Mouse (Mus musculus) CH12.LX (cell line): Measurements from ENCODE around the gene Itsn1. TPM values are rescaled to one million over a fixed set of nuclear protein-coding genes. Genes with fewer than 3 reads are reported as not detected.

ENCODE experiments used
- DNase-seq: peaks from one replicate; pipeline ENCODE4 v3.0.0-alpha.2; 2013; ENCODE audit errors: extremely low read depth
- H3K27ac ChIP-seq: 2 replicates; pipeline ENCODE4 v1.5.1; 2012; ENCODE audit warnings: low read depth, mild to moderate bottlenecking, control low read depth, moderate library complexity; ENCODE audit not compliant: insufficient read depth
- H3K27me3 ChIP-seq: replicated peaks from 2 replicates; pipeline ENCODE3; 2012; ENCODE audit warnings: inconsistent platforms
- H3K36me3 ChIP-seq, 2 experiments: replicated peaks in 1 of 2; 2 replicates each; pipeline versions ENCODE3 to v1.6.1; 2012; ENCODE audit warnings: inconsistent platforms in 1 of 2, low read length in 1 of 2, mild to moderate bottlenecking in 1 of 2, mixed read lengths in 1 of 2, moderate library complexity in 1 of 2; ENCODE audit not compliant: control insufficient read depth in 1 of 2, insufficient read depth in 1 of 2
- H3K4me1 ChIP-seq, 2 experiments: 2 replicates each; pipeline ENCODE4 v1.6.1; 2012; ENCODE audit warnings: inconsistent platforms in 1 of 2, moderate library complexity in 1 of 2; ENCODE audit not compliant: insufficient read depth in 2 of 2, control insufficient read depth in 1 of 2
- H3K4me2 ChIP-seq: 2 replicates; pipeline ENCODE4 v1.6.1; 2012; ENCODE audit warnings: low read depth, mild to moderate bottlenecking, control low read depth; ENCODE audit not compliant: poor library complexity, insufficient read depth, severe bottlenecking
- H3K4me3 ChIP-seq, 3 experiments: fragments of 150-350 bp in 1 of 3; sonication (generic) in 1 of 3; replicated peaks in 1 of 3; 2 replicates each; pipeline versions ENCODE3 to v1.5.1; 2011 to 2012; ENCODE audit warnings: low read depth in 2 of 3, low read length in 2 of 3, mild to moderate bottlenecking in 2 of 3, moderate library complexity in 2 of 3, control low read depth in 1 of 3, improper control_type of control experiment in 1 of 3, inconsistent platforms in 1 of 3, mixed read lengths in 1 of 3; ENCODE audit not compliant: poor library complexity in 1 of 3
- H3K79me2 ChIP-seq: replicated peaks from 2 replicates; pipeline ENCODE4 v1.6.1; 2012; ENCODE audit warnings: mild to moderate bottlenecking, moderate library complexity; ENCODE audit not compliant: control insufficient read depth, poor library complexity, insufficient read depth, severe bottlenecking; ENCODE audit errors: extremely low read depth
- H3K9ac ChIP-seq: 2 replicates; pipeline ENCODE4 v1.6.1; 2012; ENCODE audit warnings: low read depth, mild to moderate bottlenecking, control low read depth, moderate library complexity; ENCODE audit not compliant: insufficient read depth
- H3K9me3 ChIP-seq: replicated peaks from 2 replicates; pipeline ENCODE3; 2012; ENCODE audit warnings: low read length, inconsistent platforms, mixed read lengths
- BHLHE40 ChIP-seq: IDR thresholded peaks from 2 replicates; pipeline ENCODE4 v1.6.1; 2011; ENCODE audit warnings: mild to moderate bottlenecking, low read depth, low read length, improper control_type of control experiment
- CHD1 ChIP-seq: IDR thresholded peaks from 2 replicates; pipeline ENCODE4 v1.6.1; 2012; ENCODE audit warnings: low read depth, low read length, improper control_type of control experiment, inconsistent platforms
- CHD2 ChIP-seq: IDR thresholded peaks from 2 replicates; pipeline ENCODE4 v1.6.1; 2011; ENCODE audit warnings: low read length, improper control_type of control experiment
- CTCF ChIP-seq, 2 experiments: IDR thresholded peaks in 1 of 2; conservative IDR thresholded peaks in 1 of 2; 2 replicates each; pipeline ENCODE4 v1.5.1; 2011 to 2012; ENCODE audit warnings: low read depth in 2 of 2, low read length in 2 of 2, improper control_type of control experiment in 1 of 2, inconsistent platforms in 1 of 2, mild to moderate bottlenecking in 1 of 2, moderate library complexity in 1 of 2
- E2F4 ChIP-seq: IDR thresholded peaks from 2 replicates; pipeline ENCODE4 v1.6.1; 2011; ENCODE audit warnings: low read depth, low read length, improper control_type of control experiment; ENCODE audit not compliant: insufficient replicate concordance
- ELF1 ChIP-seq: IDR thresholded peaks from 2 replicates; pipeline ENCODE4 v1.6.1; 2014; ENCODE audit warnings: low read depth, mild to moderate bottlenecking, inconsistent platforms, low read length, improper control_type of control experiment
- EP300 ChIP-seq: IDR thresholded peaks from 2 replicates; pipeline ENCODE4 v1.6.1; 2011; ENCODE audit warnings: low read length, improper control_type of control experiment
- ETS1 ChIP-seq: conservative IDR thresholded peaks from 2 replicates; pipeline ENCODE4 v1.6.1; 2012; ENCODE audit warnings: low read depth, mild to moderate bottlenecking, inconsistent platforms, low read length, improper control_type of control experiment, moderate library complexity
- GABPA ChIP-seq: IDR thresholded peaks from 2 replicates; pipeline ENCODE4 v1.6.1; 2012; ENCODE audit warnings: low read depth, low read length, improper control_type of control experiment, inconsistent platforms; ENCODE audit not compliant: insufficient replicate concordance
- HCFC1 ChIP-seq: IDR thresholded peaks from 2 replicates; pipeline ENCODE4 v1.6.1; 2012; ENCODE audit warnings: low read depth, mild to moderate bottlenecking, inconsistent platforms, low read length, improper control_type of control experiment
- IRF4 ChIP-seq: IDR thresholded peaks from 2 replicates; pipeline ENCODE4 v1.6.1; 2014; ENCODE audit warnings: low read depth, mild to moderate bottlenecking, inconsistent platforms, low read length, improper control_type of control experiment
- JUN ChIP-seq: IDR thresholded peaks from 2 replicates; pipeline ENCODE4 v1.6.1; 2011; ENCODE audit warnings: low read depth, mild to moderate bottlenecking, low read length, improper control_type of control experiment, moderate library complexity; ENCODE audit not compliant: insufficient read depth
- JUND ChIP-seq: conservative IDR thresholded peaks from 2 replicates; pipeline ENCODE4 v1.6.1; 2011; ENCODE audit warnings: low read depth, low read length, improper control_type of control experiment
- KAT2A ChIP-seq: IDR thresholded peaks from 2 replicates; pipeline ENCODE4 v1.6.1; 2012; ENCODE audit warnings: low read length, improper control_type of control experiment, inconsistent platforms; ENCODE audit not compliant: insufficient replicate concordance
- MAFK ChIP-seq: IDR thresholded peaks from 2 replicates; pipeline ENCODE4 v1.6.1; 2011; ENCODE audit warnings: low read length, improper control_type of control experiment; ENCODE audit not compliant: insufficient replicate concordance
- MAX ChIP-seq: IDR thresholded peaks from 2 replicates; pipeline ENCODE4 v1.6.1; 2011; ENCODE audit warnings: low read length, improper control_type of control experiment
- MAZ ChIP-seq: IDR thresholded peaks from 2 replicates; pipeline ENCODE4 v1.6.1; 2012; ENCODE audit warnings: low read depth, mild to moderate bottlenecking, inconsistent platforms, low read length, improper control_type of control experiment, moderate library complexity
- MEF2A ChIP-seq: IDR thresholded peaks from 2 replicates; pipeline ENCODE4 v1.6.1; 2014; ENCODE audit warnings: low read depth, mild to moderate bottlenecking, inconsistent platforms, low read length, improper control_type of control experiment, borderline replicate concordance
- MXI1 ChIP-seq: IDR thresholded peaks from 2 replicates; pipeline ENCODE4 v1.6.1; 2011; ENCODE audit warnings: mild to moderate bottlenecking, low read depth, low read length, improper control_type of control experiment
- MYC ChIP-seq: IDR thresholded peaks from 2 replicates; pipeline ENCODE4 v1.6.1; 2011; ENCODE audit warnings: low read depth, mild to moderate bottlenecking, improper control_type of control experiment, low read length
- NELFE ChIP-seq: IDR thresholded peaks from 2 replicates; pipeline ENCODE4 v1.6.1; 2011; ENCODE audit warnings: low read depth, low read length, improper control_type of control experiment
- NRF1 ChIP-seq: IDR thresholded peaks from 2 replicates; pipeline ENCODE4 v1.6.1; 2014; ENCODE audit warnings: low read depth, mild to moderate bottlenecking, inconsistent platforms, low read length, improper control_type of control experiment, moderate library complexity
- PAX5 ChIP-seq: IDR thresholded peaks from 2 replicates; pipeline ENCODE4 v1.6.1; 2012; ENCODE audit warnings: low read length, inconsistent platforms, mixed read lengths
- POLR2A ChIP-seq: IDR thresholded peaks from 2 replicates; pipeline ENCODE4 v1.6.1; 2011; ENCODE audit warnings: low read depth, mild to moderate bottlenecking, improper control_type of control experiment, low read length
- POLR2AphosphoS2 ChIP-seq: IDR thresholded peaks from 2 replicates; pipeline ENCODE4 v1.6.1; 2011; ENCODE audit warnings: low read depth, low read length, improper control_type of control experiment
- RAD21 ChIP-seq: IDR thresholded peaks from 2 replicates; pipeline ENCODE4 v1.6.1; 2011; ENCODE audit warnings: low read depth, mild to moderate bottlenecking, low read length, improper control_type of control experiment, moderate library complexity
- RCOR1 ChIP-seq: conservative IDR thresholded peaks from 2 replicates; pipeline ENCODE4 v1.6.1; 2012; ENCODE audit warnings: low read depth, mild to moderate bottlenecking, inconsistent platforms, low read length, improper control_type of control experiment
- SIN3A ChIP-seq: IDR thresholded peaks from 2 replicates; pipeline ENCODE4 v1.6.1; 2012; ENCODE audit warnings: low read length, improper control_type of control experiment, inconsistent platforms
- SMC3 ChIP-seq: IDR thresholded peaks from 2 replicates; pipeline ENCODE4 v1.6.1; 2011; ENCODE audit warnings: low read depth, low read length, improper control_type of control experiment
- TBP ChIP-seq: conservative IDR thresholded peaks from 2 replicates; pipeline ENCODE4 v1.6.1; 2011; ENCODE audit warnings: low read depth, low read length, improper control_type of control experiment
- TCF12 ChIP-seq: IDR thresholded peaks from 2 replicates; pipeline ENCODE4 v1.6.1; 2014; ENCODE audit warnings: low read depth, mild to moderate bottlenecking, inconsistent platforms, low read length, improper control_type of control experiment
- UBTF ChIP-seq: IDR thresholded peaks from 2 replicates; pipeline ENCODE4 v1.6.1; 2012; ENCODE audit warnings: low read depth, mild to moderate bottlenecking, inconsistent platforms, low read length, improper control_type of control experiment, moderate library complexity
- USF1 ChIP-seq: IDR thresholded peaks from 2 replicates; pipeline ENCODE4 v1.6.1; 2014; ENCODE audit warnings: low read depth, mild to moderate bottlenecking, inconsistent platforms, low read length, improper control_type of control experiment
- USF2 ChIP-seq: conservative IDR thresholded peaks from 2 replicates; pipeline ENCODE4 v1.6.1; 2011; ENCODE audit warnings: low read depth, low read length, improper control_type of control experiment
- ZC3H11A ChIP-seq: IDR thresholded peaks from 2 replicates; pipeline ENCODE4 v1.6.1; 2012; ENCODE audit warnings: low read depth, mild to moderate bottlenecking, inconsistent platforms, low read length, improper control_type of control experiment
- ZKSCAN1 ChIP-seq: IDR thresholded peaks from 2 replicates; pipeline ENCODE4 v1.6.1; 2012; ENCODE audit warnings: low read depth, inconsistent platforms, low read length, improper control_type of control experiment, borderline replicate concordance
- ZMIZ1 ChIP-seq: IDR thresholded peaks from 2 replicates; pipeline ENCODE4 v1.6.1; 2012; ENCODE audit warnings: low read depth, mild to moderate bottlenecking, inconsistent platforms, low read length, improper control_type of control experiment
- ZNF384 ChIP-seq: IDR thresholded peaks from 2 replicates; pipeline ENCODE4 v1.6.1; 2012; ENCODE audit warnings: low read depth, low read length, improper control_type of control experiment, inconsistent platforms
- dilution Hi-C: fragments of 300-500 bp; cut with MboI; formaldehyde crosslinking; loops from 2 replicates; pipeline ENCODE4 v1.14.3; 2020; ENCODE audit warnings: low sequenced_read_pairs; ENCODE audit not compliant: extremely low pct_unique_long_range_greater_than_20kb, extremely low pct_ligation_motif_present
- in situ Hi-C: fragments of 300-500 bp; cut with MboI; formaldehyde crosslinking; loops from 3 replicates; pipeline ENCODE4 v1.14.3; 2019; ENCODE audit warnings: low sequenced_read_pairs, low pct_ligation_motif_present, low pct_unique_long_range_greater_than_20kb, mixed read lengths
- polyA plus RNA-seq: library from polyadenylated mRNA; unstranded; fragments of >175 nt; gene quantifications from 2 replicates; pipeline ENCODE4 v1.2.1, GENCODE M21; 2012; ENCODE audit warnings: low read depth; ENCODE audit not compliant: insufficient read length
- total RNA-seq, 2 experiments: library from RNA; depleted of rRNA; stranded (reverse); fragments of 300-350 nt in 1 of 2; fragments of >200 nt in 1 of 2; gene quantifications; 2 replicates each; pipeline ENCODE4 v1.2.3; 2012 to 2014

Itsn1 gene
- total and polyA plus RNA-seq, 3 experiments = 32.5 to 54.5 (median 46.3) TPM

- Histone ChIP-seq H3K79me2 (no peaks in the 10 kb centered on the region), H3K36me3 (no peaks in the 10 kb centered on the region), H3K9me3 (peaks cover 9% of the 10 kb centered on the region), H3K4me3 (no peak overlapping the region), H3K27me3 (no peaks in the 10 kb centered on the region), H3K27ac (no peak overlapping the region), H3K4me2 (no peak overlapping the region), H3K4me1 (peaks cover 5 to 16% of the 10 kb centered on the region in 2 experiments), H3K9ac (no peak overlapping the region)
- in situ Hi-C loops (no loop called here), dilution Hi-C loops (no loop called here)
- TF ChIP-seq CHD1 (no peak), HCFC1 (no peak), POLR2A (no peak), E2F4 (no peak), PAX5 (no peak), ELF1 (no peak), TBP (no peak), KAT2A (no peak), MAZ (no peak), RCOR1 (no peak), JUND (no peak), IRF4 (peak; percentile 84), RAD21 (no peak; the same call in none of the 2 replicates), MAFK (no peak), ZKSCAN1 (no peak), USF1 (no peak), GABPA (no peak), NELFE (no peak), CTCF (conservative IDR thresholded peaks at IDR 0.05 in 1 of 2, IDR thresholded peaks at IDR 0.05 in 1 of 2; ENCODE audit: low read depth in 2 of 2, low read length in 2 of 2) (peak in 1 of 2 experiments; percentile 13; a peak in 1 of 4 replicates), CHD2 (no peak), ETS1 (no peak), SMC3 (0 out of 2 replicates have a peak, but pooled peaks have one; percentile 6), POLR2AphosphoS2 (no peak), MYC (peak; percentile 56; the same call in 1 of the 2 replicates), MXI1 (no peak; the same call in 1 of the 2 replicates), JUN (no peak), NRF1 (no peak), ZNF384 (no peak), BHLHE40 (peak; percentile 22; the same call in 1 of the 2 replicates), USF2 (no peak), SIN3A (no peak), MAX (peak; percentile 55), TCF12 (no peak), MEF2A (no peak), ZC3H11A (no peak), EP300 (no peak), ZMIZ1 (no peak), UBTF (no peak)
- peak; percentile 46 for DNase-seq
These were observed 170.1 kb downstream of the Itsn1 start for GRCm38 (mm10) chr16:91898850-91899848.
